Mouse (Mus musculus) CD4-positive helper T cell, adult 2 months (primary cell): ENCODE measurements at regions not wholly inside any gene's neighbourhood (a gene's known extent, or its start where the extent isn't known, plus 50 kb on each side); places are given as distances from the start of the nearest gene placed in this dataset.

Experiments used
- DNase-seq: peaks from one replicate; pipeline ENCODE4 v3.0.0-alpha.2; 2012; ENCODE audit warnings: low read depth, missing footprints, low spot score

DNA sequence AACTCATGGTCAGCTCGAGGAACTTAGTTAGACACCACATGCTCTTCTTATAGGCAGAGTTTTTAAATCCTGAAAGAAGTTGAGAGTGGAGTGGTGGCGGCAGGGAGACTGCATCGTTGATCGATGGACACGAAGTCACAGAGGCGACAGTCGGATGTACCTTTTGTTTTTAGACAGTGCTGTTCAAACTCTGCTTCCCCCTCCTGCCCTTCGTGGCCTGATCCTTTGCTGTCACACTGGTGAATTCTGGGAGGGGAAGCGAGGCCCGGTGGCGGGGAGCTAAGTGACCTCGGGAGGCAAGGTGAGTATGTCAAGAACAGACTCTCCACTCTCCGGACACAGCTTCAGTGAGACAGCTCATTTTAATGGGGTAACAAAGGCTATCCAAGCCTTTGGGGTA is 155.5 kb downstream of the Cog6 start:
- no peak for DNase-seq

DNA sequence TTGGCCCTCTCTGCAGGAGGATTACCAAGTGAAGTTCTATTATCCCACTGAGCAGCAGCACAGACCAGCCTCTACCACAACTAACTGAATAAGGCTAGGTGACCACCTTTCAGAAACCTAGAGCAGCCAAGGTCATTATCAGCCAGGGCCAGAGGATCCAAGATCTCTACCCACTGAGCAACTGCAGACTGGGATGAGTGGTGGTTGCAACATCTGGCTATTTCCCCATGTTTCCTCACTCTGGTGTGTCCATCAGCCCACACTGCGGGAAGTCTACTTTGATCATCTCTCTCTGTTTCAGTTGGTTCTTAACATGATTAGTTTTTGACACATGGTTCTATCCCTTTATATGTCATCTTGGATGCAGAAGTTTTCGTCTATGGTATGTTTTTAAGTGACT is 157.2 kb downstream of the Cog6 start:
- no peak for DNase-seq

DNA sequence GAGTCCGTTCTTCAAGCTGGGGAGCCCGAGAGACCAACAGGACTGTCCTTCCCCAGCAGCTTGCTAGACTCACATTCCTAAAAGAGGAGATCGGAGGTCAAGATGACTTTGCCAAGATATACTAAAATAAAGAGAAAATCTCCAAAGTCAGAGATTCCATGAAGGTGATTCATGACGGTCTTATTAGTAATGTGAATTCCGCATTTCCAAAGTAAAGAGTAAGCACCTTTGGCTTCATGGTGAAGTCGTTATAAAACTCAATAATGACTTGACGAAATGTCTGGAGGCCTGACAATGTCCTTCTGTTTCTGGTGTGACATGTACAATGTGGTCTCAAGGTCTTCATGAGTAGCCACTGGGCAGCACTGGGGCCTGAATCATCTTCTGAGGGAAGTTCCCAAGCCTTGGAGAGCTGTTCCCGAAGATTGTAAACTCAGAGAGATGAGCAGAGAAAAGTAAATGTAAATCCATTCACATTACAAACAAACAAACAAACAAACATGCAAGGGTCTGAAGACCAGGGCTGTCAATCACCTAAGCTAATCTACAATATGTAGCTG is 157.7 kb downstream of the Cog6 start:
- no peak for DNase-seq

DNA sequence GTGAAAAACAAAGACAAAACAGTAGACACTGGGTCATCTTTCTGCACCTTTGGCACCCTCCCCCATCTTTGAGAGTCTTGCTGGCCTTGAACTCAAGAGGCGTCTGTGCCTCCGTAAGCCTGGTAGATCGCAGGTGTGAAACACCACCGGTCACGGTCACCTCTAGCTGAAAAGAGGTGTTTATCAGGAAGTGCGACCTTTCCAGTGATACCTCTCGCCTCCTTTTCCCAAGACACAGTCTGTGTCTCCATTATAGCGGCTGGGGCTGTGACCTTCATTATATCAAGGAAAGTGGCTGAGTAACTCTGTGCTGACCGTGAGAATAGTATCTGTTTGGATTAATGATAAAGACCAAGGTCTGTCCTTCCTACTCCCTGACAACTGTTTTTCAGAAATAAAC is 158.8 kb downstream of the Cog6 start:
- no peak for DNase-seq

DNA sequence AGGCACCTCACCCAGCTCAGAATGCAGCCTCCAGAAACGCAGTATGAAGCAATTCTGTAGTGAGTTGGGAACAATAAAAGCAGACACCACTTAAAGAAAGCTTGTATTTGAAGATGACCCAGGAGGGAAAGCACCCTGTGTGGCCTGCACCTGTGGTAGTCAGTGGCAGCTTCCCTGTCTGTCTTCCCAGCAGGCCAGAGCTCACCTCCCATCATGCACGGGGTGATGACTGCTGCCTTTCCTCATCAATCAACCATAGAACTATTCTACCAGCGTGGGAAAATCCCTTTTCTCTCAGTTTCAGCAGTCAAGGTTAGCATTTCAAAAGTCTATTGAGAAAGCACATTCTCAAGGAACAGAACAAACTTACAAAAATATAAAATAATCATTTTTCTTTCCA is 160.0 kb downstream of the Cog6 start:
- DNase-seq, result peak; percentile 55

DNA sequence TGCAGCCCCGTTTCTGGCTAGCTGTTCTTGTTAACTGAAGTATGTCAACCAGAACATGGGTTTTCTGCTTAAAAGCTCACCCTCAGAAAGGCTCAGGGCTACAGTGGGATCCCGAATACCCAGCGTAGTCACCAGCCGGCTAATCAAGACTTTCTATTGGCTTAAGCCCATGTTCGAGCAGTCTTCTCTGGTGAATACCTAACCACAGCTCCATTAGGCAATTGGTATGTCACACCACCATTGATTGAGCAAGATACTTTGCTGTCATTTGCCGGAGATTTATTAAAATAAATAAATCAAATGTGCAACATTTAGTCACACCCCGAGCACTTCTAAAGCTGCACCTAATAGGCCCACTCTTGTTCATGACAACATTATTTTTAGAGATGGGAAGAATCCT is 162.5 kb downstream of the Cog6 start:
- DNase-seq, result no peak

DNA sequence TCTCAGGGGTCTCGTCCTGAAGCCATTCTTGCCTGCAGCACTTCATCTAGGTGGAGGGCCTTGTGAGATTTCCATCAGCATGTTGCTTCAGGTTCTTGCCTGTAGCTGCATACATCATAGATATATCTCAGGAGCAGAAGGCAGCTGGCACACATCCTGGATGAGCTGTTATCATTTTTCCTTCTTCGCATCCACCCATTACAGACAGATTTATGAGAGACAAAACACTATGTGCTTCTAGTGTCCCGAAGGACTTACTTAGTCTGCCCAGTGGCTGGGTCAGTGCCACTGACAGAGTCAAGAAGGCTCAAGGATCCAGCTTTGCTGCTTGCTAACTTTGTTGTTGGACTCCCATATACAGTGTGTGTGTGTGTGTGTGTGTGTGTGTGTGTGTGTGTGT is 163.9 kb downstream of the Cog6 start:
- DNase-seq, result no peak

DNA sequence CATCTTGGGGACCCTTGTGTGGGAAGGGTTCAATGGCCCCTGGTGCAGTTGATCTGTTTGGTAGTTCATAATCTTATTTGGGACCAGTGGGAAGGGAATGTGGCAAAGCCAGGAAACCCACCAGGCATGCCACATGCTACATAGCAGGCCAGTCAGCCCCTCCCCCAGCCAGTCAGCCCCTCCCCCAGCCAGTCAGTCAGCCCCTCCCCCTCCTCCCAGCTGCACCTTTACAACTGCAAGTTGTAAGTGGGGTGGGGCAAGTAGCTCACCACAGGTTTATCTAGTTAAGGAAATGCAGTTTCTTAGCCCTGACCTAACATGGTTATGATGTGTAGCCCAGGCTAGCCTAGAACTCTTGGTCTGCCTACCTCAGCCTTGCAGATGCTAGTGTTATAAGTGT is 171.9 kb downstream of the Cog6 start:
- DNase-seq, result no peak

DNA sequence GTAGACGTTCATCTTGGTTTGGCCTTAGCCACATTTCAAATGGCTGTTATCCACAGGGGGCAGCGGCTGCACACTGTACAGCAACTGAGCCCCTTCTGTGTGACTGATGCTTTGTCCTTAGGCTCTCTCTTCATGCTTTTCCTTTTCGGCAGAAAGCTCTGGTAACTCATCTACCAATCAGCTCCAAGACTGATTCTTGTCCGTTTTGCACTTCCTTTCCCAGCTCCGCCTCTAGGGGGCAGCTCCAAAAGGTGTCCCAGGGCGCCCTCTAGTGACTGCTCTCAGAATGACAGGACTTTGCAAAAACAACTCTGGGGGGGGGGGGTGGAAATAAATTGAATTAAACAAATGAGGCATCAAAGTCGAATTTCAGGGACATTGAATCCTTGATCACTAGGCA is 173.0 kb downstream of the Cog6 start:
- peak; percentile 88 for DNase-seq

DNA sequence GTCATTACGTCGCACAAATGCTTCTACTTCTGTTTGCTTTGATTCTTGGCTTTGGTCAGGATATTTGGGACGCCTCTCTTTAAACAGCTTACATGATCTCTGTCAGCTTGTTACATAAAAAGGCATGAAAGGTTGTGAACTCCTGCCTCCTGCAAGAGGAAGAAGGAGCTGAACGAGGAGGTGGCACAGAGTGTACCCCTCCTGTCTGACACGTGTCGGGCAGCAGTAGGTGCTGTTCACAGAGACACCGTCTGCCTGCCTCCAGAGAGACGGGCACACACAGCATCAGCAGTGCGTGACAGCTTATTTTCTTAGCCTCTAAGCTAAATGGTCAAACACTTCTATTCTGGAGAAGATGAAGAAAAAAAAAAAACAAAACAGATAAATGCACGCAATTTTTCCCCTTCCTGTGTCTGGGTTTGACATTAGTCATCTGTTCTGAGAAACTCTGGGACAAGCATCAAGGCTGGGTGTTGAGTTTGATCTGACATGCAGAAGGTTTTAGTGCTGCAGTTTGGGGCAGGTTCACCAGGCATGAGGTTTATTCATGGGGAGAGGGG is 174.1 kb downstream of the Cog6 start:
- DNase-seq, result peak; percentile 42

DNA sequence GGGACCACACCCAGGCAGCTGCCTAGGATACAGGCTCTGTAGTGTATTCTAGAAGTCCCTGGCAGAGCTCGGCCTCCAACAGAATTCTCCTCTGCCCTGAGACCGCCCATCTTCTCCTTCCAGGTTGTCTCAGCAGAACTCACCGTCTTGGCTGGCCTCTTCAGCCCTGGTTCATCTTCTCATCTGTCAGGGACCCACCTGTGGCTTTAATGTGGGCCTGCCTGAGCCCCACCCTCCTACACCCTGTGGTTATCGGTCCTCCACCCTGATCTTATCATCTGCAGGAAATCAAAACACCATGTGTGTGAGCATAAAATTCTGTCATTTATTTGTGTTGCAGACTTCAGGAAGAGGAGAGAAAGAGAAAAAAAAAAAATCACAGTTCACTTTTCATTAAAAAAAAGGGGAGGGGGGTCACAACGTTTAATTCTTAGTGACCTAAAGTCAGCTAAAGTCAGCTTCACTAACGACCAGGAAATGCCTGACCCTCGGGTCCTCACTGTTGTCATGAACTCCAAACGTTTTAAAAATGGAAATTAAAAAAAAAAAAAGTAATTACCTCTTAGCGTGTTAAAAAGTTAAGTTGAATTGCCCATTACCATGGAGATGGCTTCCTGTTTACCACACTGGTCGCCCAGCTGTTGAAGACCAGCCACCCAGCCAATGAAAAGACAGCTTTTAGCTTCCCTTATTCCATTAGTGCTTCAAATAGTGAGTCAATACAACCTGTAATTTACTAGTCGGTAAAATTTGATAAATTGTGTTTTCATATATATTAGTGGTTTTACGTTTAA is 176.7 kb downstream of the Cog6 start:
- peak; percentile 89 for DNase-seq

GRCm38 (mm10) chr3:52838020-52838419 is 179.0 kb downstream of the Cog6 start:
- no peak for DNase-seq

GRCm38 (mm10) chr3:52837527-52837926 is 179.5 kb downstream of the Cog6 start:
- DNase-seq, result peak; percentile 37

DNA sequence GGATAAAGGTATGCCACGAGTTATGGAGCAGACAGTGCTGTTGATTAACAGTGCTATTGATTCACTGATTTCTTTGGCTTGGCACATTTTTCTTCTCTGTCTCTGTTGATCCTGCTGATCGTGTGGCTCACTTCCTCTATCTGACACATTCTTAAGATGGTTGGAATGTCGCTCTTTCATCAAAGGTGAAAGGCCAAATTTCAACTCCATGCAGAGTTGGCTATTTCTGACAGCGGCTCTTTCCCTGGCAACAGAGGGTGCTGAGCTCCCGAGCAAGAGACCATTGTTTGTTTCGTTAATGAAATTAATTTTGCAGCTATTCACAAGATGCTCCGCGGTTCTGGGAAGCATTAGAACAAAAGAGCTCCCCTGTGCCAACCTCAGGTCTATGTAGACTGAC is 180.3 kb downstream of the Cog6 start:
- DNase-seq, result no peak

- peak; percentile 55 for DNase-seq
Measured at GRCm38 (mm10) chr3:52832421-52832820, 184.6 kb downstream of the Cog6 start.

GRCm38 (mm10) chr3:52831986-52832385 is 185.1 kb downstream of the Cog6 start:
- DNase-seq, result peak; percentile 59

DNA sequence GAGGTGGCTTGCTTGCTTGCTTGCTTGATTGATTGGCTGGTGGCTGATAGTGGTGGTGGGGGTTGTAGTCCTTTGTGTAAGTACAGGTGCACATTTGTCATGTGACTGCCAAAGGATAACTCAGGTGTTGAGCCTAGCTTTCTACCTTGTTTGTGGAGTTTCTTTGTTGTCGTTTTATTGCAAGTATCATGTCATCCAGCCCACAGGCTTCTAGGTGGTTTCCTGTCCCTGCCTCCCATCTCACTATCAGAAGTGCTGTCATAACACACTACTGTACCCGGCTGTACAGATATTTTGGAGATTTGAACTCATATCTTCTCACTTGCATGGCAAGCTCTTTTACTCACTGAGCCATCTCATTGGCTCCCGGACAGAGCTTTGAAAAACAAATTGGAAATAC is 186.9 kb downstream of the Cog6 start:
- peak; percentile 59 for DNase-seq

DNA sequence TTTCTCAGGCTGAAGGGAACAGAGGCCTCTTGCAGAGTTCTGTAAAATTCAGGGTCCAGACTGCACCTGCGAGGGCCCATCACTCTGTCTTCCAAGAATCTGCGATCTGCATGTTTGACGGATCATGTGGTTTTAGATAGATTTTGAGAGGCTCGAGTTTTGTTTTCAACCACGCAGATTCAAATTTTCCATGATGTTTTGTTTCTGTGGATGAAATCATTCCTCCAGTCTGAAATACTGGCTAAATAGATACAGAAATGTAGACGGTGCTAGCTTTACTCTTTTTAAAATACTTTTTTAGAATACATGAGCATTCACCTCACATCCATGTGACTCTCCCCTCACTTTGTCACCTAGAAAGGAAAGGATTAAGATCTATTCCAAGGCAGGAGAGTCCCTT is 188.0 kb downstream of the Cog6 start:
- peak; percentile 34 for DNase-seq

GRCm38 (mm10) chr3:52828473-52828872 is 188.6 kb downstream of the Cog6 start:
- no peak for DNase-seq

GRCm38 (mm10) chr3:52822848-52823247 is 194.2 kb downstream of the Cog6 start:
- no peak for DNase-seq

GRCm38 (mm10) chr3:52821450-52821849 is 195.6 kb downstream of the Cog6 start:
- DNase-seq, result no peak

DNA sequence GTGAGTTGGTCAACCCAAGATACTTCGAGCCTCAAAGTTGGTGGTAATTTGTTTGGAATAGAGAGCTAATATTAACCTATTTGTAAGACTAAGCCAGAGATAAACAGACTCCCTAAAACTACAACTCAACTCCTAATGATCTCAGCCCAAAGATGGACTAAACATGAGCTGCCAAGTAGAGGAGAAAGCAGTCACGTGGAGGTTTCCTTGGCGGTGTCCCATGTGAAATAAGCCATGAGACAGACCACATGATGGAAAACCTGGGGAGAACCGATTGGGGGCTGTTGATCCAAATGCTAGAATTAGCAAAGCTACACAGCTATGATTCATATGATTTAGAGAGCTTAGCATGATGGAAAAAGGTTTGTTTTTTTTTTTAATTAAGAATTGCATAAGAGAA is 198.6 kb downstream of the Cog6 start:
- no peak for DNase-seq

DNA sequence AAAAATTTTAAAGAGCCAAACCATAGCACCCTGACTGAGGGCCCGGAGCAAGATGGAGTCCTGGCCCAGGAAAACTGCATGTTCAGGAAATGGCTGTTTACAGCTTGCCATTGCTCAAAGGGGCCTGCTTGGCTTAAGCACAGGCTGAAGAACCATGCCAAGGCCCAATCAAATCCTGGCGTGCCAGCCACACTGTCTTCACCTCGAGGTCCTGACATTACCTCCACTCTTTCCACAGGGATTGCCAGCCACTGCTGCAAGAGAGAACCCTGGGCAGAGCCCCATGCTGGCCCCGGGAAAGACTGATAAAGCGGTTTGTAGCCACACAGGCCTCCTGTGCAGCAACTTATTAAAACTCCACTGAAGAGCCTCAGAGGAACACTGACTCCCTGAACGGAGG is 199.6 kb downstream of the Cog6 start:
- DNase-seq, result no peak
